Mouse (Mus musculus) intestine, embryonic 14.5 days (tissue): ENCODE measurements around the gene Cox5a. TPM values are rescaled to one million over a fixed set of nuclear protein-coding genes. Genes with fewer than 3 reads are reported as not detected.

Source experiments
- ATAC-seq: fragments of 200-750 bp; cut with Nextera tagmentation; replicated peaks from 2 replicates; pipeline ENCODE4 v1.8.0; 2017; ENCODE audit warnings: low read depth, moderate number of reproducible peaks, moderate TSS enrichment, moderate library complexity; ENCODE audit not compliant: low FRiP score, low TSS enrichment
- DNase-seq: peaks from one replicate; pipeline ENCODE4 v3.0.0-alpha.2; 2018; ENCODE audit warnings: low spot score
- H3K27ac ChIP-seq: fragments of 300-500 bp; sonication (generic); 2 replicates; pipeline ENCODE4 v1.5.1; 2014; ENCODE audit warnings: low read depth, mild to moderate bottlenecking, control low read depth
- H3K27me3 ChIP-seq: fragments of 300-500 bp; sonication (generic); replicated peaks from 2 replicates; pipeline ENCODE4 v1.6.1; 2014; ENCODE audit warnings: low read length, control low read depth; ENCODE audit not compliant: control insufficient read depth, insufficient read depth
- H3K36me3 ChIP-seq: fragments of 300-500 bp; sonication (generic); 2 replicates; pipeline ENCODE4 v1.6.1; 2014; ENCODE audit warnings: low read length, control low read depth; ENCODE audit not compliant: control insufficient read depth, insufficient read depth
- H3K4me1 ChIP-seq: fragments of 300-500 bp; sonication (generic); replicated peaks from 2 replicates; pipeline ENCODE4 v1.6.1; 2014; ENCODE audit warnings: low read length, control low read depth, mixed read lengths; ENCODE audit not compliant: control insufficient read depth, insufficient read depth
- H3K4me2 ChIP-seq: fragments of 300-500 bp; sonication (generic); 2 replicates; pipeline ENCODE4 v1.6.1; 2014; ENCODE audit warnings: low read length
- H3K4me3 ChIP-seq: fragments of 300-500 bp; sonication (generic); 2 replicates; pipeline ENCODE4 v1.5.1; 2014; ENCODE audit warnings: low read depth, low read length, control low read depth, mixed read lengths
- H3K9ac ChIP-seq: fragments of 300-500 bp; sonication (generic); 2 replicates; pipeline ENCODE4 v1.6.1; 2014; ENCODE audit warnings: mild to moderate bottlenecking, low read length
- H3K9me3 ChIP-seq: fragments of 300-500 bp; sonication (generic); 2 replicates; pipeline ENCODE4 v1.6.1; 2016; ENCODE audit warnings: low read length, control low read depth; ENCODE audit not compliant: control insufficient read depth
- WGBS: fragments of 180-500 bp; shearing (Covaris S2); extraction: QIAGEN DNeasy Blood & Tissue Kit; methylation state at CpG from one replicate; pipeline ENCODE4 v1.1.7; 2014; 5-methylcytosine and 5-hydroxymethylcytosine counted together
- polyA plus RNA-seq: library from polyadenylated mRNA; unstranded; fragments of >200 nt; fragmentation: Nextera tagmentation; extraction: Ambion mirVana; gene quantifications from 2 replicates; pipeline ENCODE4 v1.2.1, GENCODE M21; 2014

Cox5a gene
- polyA plus RNA-seq, 1 experiment from 2014 or later, result 687 TPM

GRCm38 (mm10) chr9:57502911-57503621, 18.0 kb upstream of the Cox5a start:
- ATAC-seq, result no peak
- H3K4me2 ChIP-seq, result peak overlapping the region; percentile 78
- H3K4me3 ChIP-seq, result peak overlapping the region; percentile 40
- no peaks in the 10 kb centered on the region for H3K9me3 ChIP-seq
- peaks cover 22% of the 10 kb centered on the region for H3K4me1 ChIP-seq
- H3K27me3 ChIP-seq, result peaks cover 80% of the 10 kb centered on the region
- no peak overlapping the region for H3K9ac ChIP-seq
- peak overlapping the region; percentile 11; the same call in 1 of the 2 replicates for H3K27ac ChIP-seq
- DNase-seq, result peak; percentile 60
- 1% methylated on average over 23 of the region's 23 CpGs for WGBS
- H3K36me3 ChIP-seq, result no peaks in the 10 kb centered on the region

DNA sequence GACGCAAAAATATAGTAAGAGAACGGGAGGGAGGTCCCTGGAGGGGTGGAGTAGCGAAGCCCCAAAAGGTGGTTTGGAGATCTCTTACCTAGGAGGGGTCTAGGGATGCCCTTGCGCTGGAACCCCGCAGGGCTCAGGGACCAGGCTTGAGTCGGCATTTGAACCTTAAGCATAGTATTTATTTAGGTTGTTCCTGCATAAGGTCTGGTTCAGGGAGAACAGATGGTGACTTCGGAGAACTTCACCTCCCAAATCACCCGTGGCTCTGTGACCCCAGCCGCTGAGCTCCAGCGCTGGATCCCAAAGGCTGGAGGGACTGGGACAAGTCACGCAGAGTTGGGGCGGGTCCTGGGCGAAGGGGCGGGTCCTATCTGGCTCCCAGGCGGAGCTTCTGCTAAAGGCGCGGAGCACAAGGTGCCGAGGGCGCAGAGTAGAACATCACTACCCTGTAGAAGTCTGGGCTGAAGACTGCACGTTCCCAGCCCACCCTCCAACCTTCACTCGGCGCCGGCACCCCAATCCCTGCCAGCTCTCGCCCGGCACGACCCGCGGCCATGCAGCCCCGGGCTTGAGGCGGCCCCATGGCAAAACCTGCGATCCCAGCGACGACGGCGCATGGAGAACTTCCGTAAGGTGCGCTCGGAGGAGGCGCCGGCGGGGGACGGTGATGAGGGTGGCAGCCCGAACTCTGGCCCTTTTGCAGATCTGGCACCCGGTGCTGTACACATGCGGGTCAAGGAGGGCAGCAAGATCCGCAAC, 17.3 kb upstream of the Cox5a start, which contains the start of gene Rpp25:
Gene Rpp25, plus strand, starts transcription at position 405 of the 759 bp plus-strand sequence.
- Histone ChIP-seq H3K4me2 (peak within 1 kb of the TSS; percentile 78), H3K27ac (peak within 1 kb of the TSS; percentile 11; the same call in 1 of the 2 replicates), H3K4me3 (peak within 1 kb of the TSS; percentile 40), H3K4me1 (peaks cover 22% of the 10 kb centered on the region), H3K36me3 (no peaks in the 10 kb centered on the region), H3K27me3 (peaks cover 76% of the 10 kb centered on the region), H3K9ac (peak within 1 kb of the TSS; percentile 22), H3K9me3 (no peaks in the 10 kb centered on the region)
- WGBS, result under 1% methylated on average over 46 of the region's 46 CpGs
- DNase-seq (peak; percentile 81), ATAC-seq (peak; percentile 76)

GRCm38 (mm10) chr9:57504381-57504700, 16.7 kb upstream of the Cox5a start:
- H3K4me2 ChIP-seq, result peak overlapping the region; percentile 78
- peak; percentile 77 for DNase-seq
- no peaks in the 10 kb centered on the region for H3K36me3 ChIP-seq
- peak; percentile 82 for ATAC-seq
- peaks cover 73% of the 10 kb centered on the region for H3K27me3 ChIP-seq
- H3K4me1 ChIP-seq, result peaks cover 22% of the 10 kb centered on the region
- no peaks in the 10 kb centered on the region for H3K9me3 ChIP-seq
- peak overlapping the region; percentile 40 for H3K4me3 ChIP-seq
- no peak overlapping the region for H3K27ac ChIP-seq
- H3K9ac ChIP-seq, result peak overlapping the region; percentile 22
- WGBS, result 1% methylated on average over 28 of the region's 34 CpGs

DNA sequence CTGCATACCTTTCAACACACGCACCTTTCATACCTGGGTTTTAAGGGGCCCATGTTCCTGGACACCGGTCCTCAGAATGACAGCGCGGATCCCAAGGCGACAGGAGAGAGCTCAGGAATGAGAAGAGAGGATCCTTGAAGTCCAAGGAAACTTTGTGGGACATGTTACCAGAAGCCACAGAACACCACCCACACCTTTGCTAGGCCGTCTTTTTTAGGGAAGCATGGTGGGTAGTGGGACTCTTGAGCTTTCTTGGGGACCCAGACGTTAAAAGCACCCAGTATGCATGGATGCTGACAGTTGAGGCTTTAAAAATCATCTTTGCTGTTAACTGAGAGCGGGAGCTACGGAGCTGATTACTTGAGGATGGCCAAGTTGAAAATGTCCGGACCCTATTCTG, 16.2 kb upstream of the Cox5a start:
- DNase-seq (no peak), ATAC-seq (no peak)
- H3K4me2 ChIP-seq, result peak overlapping the region; percentile 78; the same call in 1 of the 2 replicates
- H3K9me3 ChIP-seq, result no peaks in the 10 kb centered on the region
- peaks cover 67% of the 10 kb centered on the region for H3K27me3 ChIP-seq
- WGBS, result 53% methylated on average over 10 of the region's 10 CpGs
- H3K4me3 ChIP-seq, result peak overlapping the region; percentile 40; the same call in 1 of the 2 replicates
- no peak overlapping the region for H3K9ac ChIP-seq
- H3K27ac ChIP-seq, result no peak overlapping the region
- H3K4me1 ChIP-seq, result peaks cover 22% of the 10 kb centered on the region
- H3K36me3 ChIP-seq, result no peaks in the 10 kb centered on the region

DNA sequence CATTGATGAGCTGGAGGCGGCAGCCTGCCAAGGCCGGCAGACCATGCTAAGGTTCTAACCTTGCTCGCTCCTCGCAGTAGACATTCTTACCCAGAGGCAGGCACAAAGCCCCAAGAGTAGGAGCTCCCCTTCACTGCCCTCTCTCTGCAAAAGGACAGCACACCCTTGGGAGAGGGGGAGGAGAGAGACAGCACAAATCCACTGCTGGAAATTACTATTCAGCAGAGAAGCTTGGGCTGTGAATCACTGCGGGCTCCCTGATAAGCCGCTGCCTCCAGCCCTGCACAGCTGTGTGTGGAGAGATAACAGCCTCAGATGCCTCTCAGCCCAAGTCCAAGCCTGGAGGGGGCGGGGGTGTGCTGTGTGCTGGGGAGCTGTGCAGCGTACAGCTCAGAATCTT, 15.4 kb upstream of the Cox5a start:
- Histone ChIP-seq H3K4me3 (no peak overlapping the region), H3K27ac (no peak overlapping the region), H3K27me3 (peaks cover 59% of the 10 kb centered on the region), H3K9ac (no peak overlapping the region), H3K4me2 (peak overlapping the region; percentile 13; the same call in 1 of the 2 replicates), H3K4me1 (peaks cover 22% of the 10 kb centered on the region), H3K9me3 (no peaks in the 10 kb centered on the region), H3K36me3 (no peaks in the 10 kb centered on the region)
- DNase-seq (peak; percentile 66), ATAC-seq (peak; percentile 71)
- 10% methylated on average over 8 of the region's 8 CpGs for WGBS

DNA sequence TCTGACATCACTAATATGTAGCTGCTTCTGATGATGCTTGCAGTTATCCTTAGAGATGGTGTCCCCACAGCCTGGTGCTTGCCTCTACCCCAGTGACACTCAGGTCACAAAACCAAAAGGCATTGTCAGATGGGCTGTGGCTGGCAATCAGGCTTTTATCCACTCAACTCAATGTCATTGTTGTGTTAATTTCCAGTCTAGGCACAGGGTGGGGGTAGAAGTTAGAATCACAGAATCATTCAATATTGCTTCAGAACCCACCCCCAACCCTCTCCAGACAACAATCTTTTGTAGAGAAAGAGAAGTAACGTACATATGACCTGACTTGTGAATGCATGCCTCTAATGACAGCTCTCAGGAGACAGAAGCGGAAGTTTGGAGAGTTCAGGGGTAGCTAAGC, 10.5 kb upstream of the Cox5a start:
- Histone ChIP-seq H3K9ac (no peak overlapping the region), H3K4me2 (no peak overlapping the region), H3K4me1 (peaks cover under 1% of the 10 kb centered on the region), H3K4me3 (no peak overlapping the region), H3K27ac (no peak overlapping the region), H3K27me3 (peaks cover 10% of the 10 kb centered on the region), H3K36me3 (no peaks in the 10 kb centered on the region), H3K9me3 (no peaks in the 10 kb centered on the region)
- ATAC-seq (no peak), DNase-seq (no peak)
- WGBS, result 76% methylated on average over 2 of the region's 2 CpGs

DNA sequence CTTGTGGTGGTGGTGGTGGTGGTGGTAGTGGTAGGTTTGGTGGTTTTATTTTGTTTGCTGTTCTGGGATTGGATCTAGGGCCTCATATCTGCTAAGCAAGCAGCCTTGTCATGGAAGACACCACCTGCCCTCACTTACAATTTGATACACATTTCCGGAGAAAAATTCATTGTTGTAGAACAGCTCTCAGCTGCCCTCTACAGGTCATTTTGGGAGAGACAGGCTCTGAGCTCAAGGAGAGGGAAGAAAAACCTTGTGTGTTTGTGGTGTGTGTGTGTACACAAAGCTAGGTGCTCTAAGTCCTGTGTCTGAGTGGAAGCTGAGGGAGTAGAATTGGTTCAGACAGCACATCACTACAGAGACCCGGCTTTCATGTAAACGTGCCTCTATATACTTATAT, 4.0 kb upstream of the Cox5a start:
- DNase-seq, result peak; percentile 94
- 15% methylated on average over 3 of the region's 3 CpGs for WGBS
- Histone ChIP-seq H3K9me3 (no peaks in the 10 kb centered on the region), H3K4me3 (no peak overlapping the region), H3K4me1 (peaks cover 7% of the 10 kb centered on the region), H3K36me3 (no peaks in the 10 kb centered on the region), H3K4me2 (no peak overlapping the region), H3K27me3 (no peaks in the 10 kb centered on the region), H3K27ac (no peak overlapping the region), H3K9ac (no peak overlapping the region)
- ATAC-seq, result no peak

- 23% methylated on average over 16 of the region's 16 CpGs for WGBS
- ATAC-seq (peak; percentile 43; the same call in 1 of the 2 replicates), DNase-seq (no peak)
- Histone ChIP-seq H3K36me3 (no peaks in the 10 kb centered on the region), H3K4me2 (peak overlapping the region; percentile 81), H3K27me3 (no peaks in the 10 kb centered on the region), H3K4me3 (peak overlapping the region; percentile 89), H3K27ac (peak overlapping the region; percentile 65), H3K9ac (peak overlapping the region; percentile 93), H3K4me1 (peaks cover 19% of the 10 kb centered on the region), H3K9me3 (no peaks in the 10 kb centered on the region)
Measured at GRCm38 (mm10) chr9:57520375-57521055, 559 bp upstream of the Cox5a start.
